In the genomic region with DNA sequence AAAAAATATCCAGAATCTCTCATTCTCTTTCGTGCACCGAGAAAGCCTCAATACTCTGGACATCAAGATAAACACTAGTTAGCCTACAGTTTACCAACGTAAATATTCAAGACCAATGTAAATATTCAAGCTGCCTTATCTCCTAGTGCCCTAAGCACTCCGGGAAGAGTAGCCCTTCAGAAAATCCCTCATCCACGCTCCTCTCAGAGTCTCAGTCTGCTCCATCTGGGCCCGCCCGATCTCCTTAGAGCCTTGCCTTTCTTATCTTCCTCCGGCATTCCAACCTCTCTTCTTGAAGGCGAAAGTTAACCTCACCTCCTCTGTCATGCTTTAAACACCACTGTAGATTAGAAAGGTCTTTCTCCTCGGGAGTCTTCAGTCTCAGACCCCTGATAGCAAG, we compare ENCODE assay signal across 27 mouse cellular contexts. TPM values are rescaled to one million over a fixed set of nuclear protein-coding genes. Genes with fewer than 3 reads are reported as not detected.
DNase-seq lines count a peak whose midpoint lies in the region; ATAC-seq and TF ChIP-seq lines count a peak whose summit lies in the region.
"Had no signal": no experiment of that assay in that cellular context is flagged by ENCODE, and none has a peak within 500 bp of the region (broad histone marks: within the 10 kb centered on the region; RNA-seq: fewer than 3 reads in every experiment).

No protein-coding gene starts in this region.

- no peak for ATAC-seq in heart, embryonic 12.5 days (ENCODE audit: insufficient number of reproducible peaks, low FRiP score)
- ATAC-seq in stomach, embryonic 15.5 days (ENCODE audit: insufficient read depth, low FRiP score, low read depth): 0 out of 2 replicates have a peak, but pooled peaks have one; percentile 32
- ATAC-seq in stomach, postnatal 0 days (ENCODE audit: low FRiP score, low TSS enrichment): no peak
- ATAC-seq in liver, embryonic 16.5 days (ENCODE audit: low read depth): peak; percentile 57; the same call in 1 of the 2 replicates
- ATAC-seq: forebrain, postnatal 0 days; hindbrain, postnatal 0 days; intestine, embryonic 15.5 days; midbrain, embryonic 13.5 days; Patski had no signal

- no peak for TF ChIP-seq EP300 in stomach, postnatal 0 days (optimal IDR thresholded peaks at IDR 0.05)

- H3K27ac ChIP-seq in heart, embryonic 12.5 days (ENCODE audit: poor library complexity, severe bottlenecking): no peak overlapping the region
- H3K27ac ChIP-seq in stomach, embryonic 15.5 days: no peak overlapping the region
- no peak overlapping the region for H3K27ac ChIP-seq in stomach, postnatal 0 days (replicated peaks)
- H3K27ac ChIP-seq in liver, embryonic 16.5 days (ENCODE audit: low read length): no peak overlapping the region
- H3K27ac ChIP-seq: heart, embryonic 15.5 days; hindbrain, embryonic 12.5 days; hindbrain, postnatal 0 days; intestine, embryonic 15.5 days; left cerebral cortex, adult 2 months; limb, embryonic 12.5 days; midbrain, embryonic 13.5 days; neural tube, embryonic 13.5 days had no signal

- no peak for TF ChIP-seq CTCF in stomach, postnatal 0 days (IDR thresholded peaks at IDR 0.05; ENCODE audit: low read depth)

- DNase-seq in heart, adult 8-10 months (ENCODE audit: low spot score): no peak
- no peak for DNase-seq in stomach, postnatal 0 days (ENCODE audit: low spot score)
- DNase-seq in kidney, postnatal 10 days: no peak
- no peak for DNase-seq in kidney, postnatal 4 days
- DNase-seq: adrenal gland, postnatal 25 days; cerebellum, adult 18-20 months; cerebellum, postnatal 10 days; forebrain, postnatal 0 days; kidney, adult 8-10 months; kidney, postnatal 14 days; lung, adult 18-20 months; lung, postnatal 10 days; right cerebral cortex, postnatal 4 days; thymus, postnatal 4 days had no signal

- 0 out of 2 replicates have a peak overlapping the region, but pooled peaks have one; percentile 8 for H3K4me2 ChIP-seq in heart, embryonic 12.5 days
- H3K4me2 ChIP-seq in stomach, embryonic 15.5 days: no peak overlapping the region
- no peak overlapping the region for H3K4me2 ChIP-seq in stomach, postnatal 0 days (replicated peaks; ENCODE audit: low read depth)
- H3K4me2 ChIP-seq in liver, embryonic 16.5 days (ENCODE audit: low read depth, low read length): peak overlapping the region; percentile 39
- H3K4me2 ChIP-seq: heart, embryonic 15.5 days; hindbrain, embryonic 12.5 days; intestine, embryonic 15.5 days; limb, embryonic 12.5 days; midbrain, embryonic 13.5 days; neural tube, embryonic 13.5 days had no signal

- WGBS in heart, embryonic 12.5 days: 6% methylated on average over 10 of the region's 10 CpGs
- WGBS in stomach, embryonic 15.5 days: 23% methylated on average over 10 of the region's 10 CpGs
- 32% methylated on average over 10 of the region's 10 CpGs for WGBS in stomach, postnatal 0 days
- 4% methylated on average over 10 of the region's 10 CpGs for WGBS in liver, embryonic 16.5 days (ENCODE audit: insufficient replicate concordance)

- H3K36me3 ChIP-seq in heart, embryonic 12.5 days: no peaks in the 10 kb centered on the region
- H3K36me3 ChIP-seq in stomach, embryonic 15.5 days: no peaks in the 10 kb centered on the region
- no peaks in the 10 kb centered on the region for H3K36me3 ChIP-seq in stomach, postnatal 0 days (ENCODE audit: control insufficient read depth, insufficient read depth, low read length)
- no peaks in the 10 kb centered on the region for H3K36me3 ChIP-seq in liver, embryonic 16.5 days (ENCODE audit: control insufficient read depth, insufficient read depth)
- H3K36me3 ChIP-seq: G1E; heart, embryonic 15.5 days; hindbrain, embryonic 12.5 days; intestine, embryonic 15.5 days; limb, embryonic 12.5 days; midbrain, embryonic 13.5 days; neural tube, embryonic 13.5 days had no signal

- no peak overlapping the region for H3K9ac ChIP-seq in heart, embryonic 12.5 days
- H3K9ac ChIP-seq in stomach, embryonic 15.5 days: no peak overlapping the region
- no peak overlapping the region for H3K9ac ChIP-seq in stomach, postnatal 0 days (ENCODE audit: low read length)
- H3K9ac ChIP-seq in liver, embryonic 16.5 days (ENCODE audit: low read depth, low read length): no peak overlapping the region
- H3K9ac ChIP-seq: forebrain, postnatal 0 days; heart, embryonic 15.5 days; hindbrain, embryonic 12.5 days; intestine, embryonic 15.5 days; limb, embryonic 12.5 days; midbrain, embryonic 13.5 days; neural tube, embryonic 13.5 days had no signal

- peaks cover under 1% of the 10 kb centered on the region; the same call in 1 of the 2 replicates for H3K9me3 ChIP-seq in heart, embryonic 12.5 days (replicated peaks)
- no peaks in the 10 kb centered on the region for H3K9me3 ChIP-seq in stomach, embryonic 15.5 days
- H3K9me3 ChIP-seq in stomach, postnatal 0 days (ENCODE audit: control insufficient read depth, low read length): no peaks in the 10 kb centered on the region
- H3K9me3 ChIP-seq in liver, embryonic 16.5 days (replicated peaks; ENCODE audit: control insufficient read depth, low read length): no peaks in the 10 kb centered on the region
- H3K9me3 ChIP-seq: heart, embryonic 15.5 days; hindbrain, embryonic 12.5 days; intestine, embryonic 15.5 days; midbrain, embryonic 13.5 days; neural tube, embryonic 13.5 days had no signal

- H3K4me1 ChIP-seq in heart, embryonic 12.5 days (replicated peaks): peaks cover 15% of the 10 kb centered on the region
- peaks cover 16% of the 10 kb centered on the region for H3K4me1 ChIP-seq in stomach, embryonic 15.5 days
- no peaks in the 10 kb centered on the region for H3K4me1 ChIP-seq in stomach, postnatal 0 days (replicated peaks; ENCODE audit: control insufficient read depth, insufficient read depth)
- H3K4me1 ChIP-seq in liver, embryonic 16.5 days (ENCODE audit: control insufficient read depth, low read depth, low read length): peaks cover 17% of the 10 kb centered on the region
- H3K4me1 ChIP-seq: limb, embryonic 12.5 days; midbrain, embryonic 13.5 days had no signal

- no peak overlapping the region for H3K4me3 ChIP-seq in heart, embryonic 12.5 days
- H3K4me3 ChIP-seq in stomach, embryonic 15.5 days (replicated peaks): no peak overlapping the region
- no peak overlapping the region for H3K4me3 ChIP-seq in stomach, postnatal 0 days (ENCODE audit: low read depth, low read length)
- H3K4me3 ChIP-seq in liver, embryonic 16.5 days (ENCODE audit: low read depth, low read length): no peak overlapping the region; the same call in 1 of the 2 replicates
- H3K4me3 ChIP-seq: heart, embryonic 15.5 days; hindbrain, embryonic 12.5 days; intestine, embryonic 15.5 days; left cerebral cortex, adult 2 months; limb, embryonic 12.5 days; midbrain, embryonic 13.5 days; neural tube, embryonic 13.5 days had no signal

- H3K27me3 ChIP-seq in heart, embryonic 12.5 days (replicated peaks): peaks cover 12% of the 10 kb centered on the region; the same call in 1 of the 2 replicates
- H3K27me3 ChIP-seq in stomach, embryonic 15.5 days (replicated peaks): no peaks in the 10 kb centered on the region
- H3K27me3 ChIP-seq in stomach, postnatal 0 days (ENCODE audit: control insufficient read depth, insufficient read depth, low read length): no peaks in the 10 kb centered on the region
- no peaks in the 10 kb centered on the region for H3K27me3 ChIP-seq in liver, embryonic 16.5 days (ENCODE audit: control insufficient read depth, insufficient read depth, low read depth, low read length)
- H3K27me3 ChIP-seq: hindbrain, embryonic 12.5 days; intestine, embryonic 15.5 days; midbrain, embryonic 13.5 days; neural tube, embryonic 13.5 days; Patski had no signal

RNA-seq across cellular contexts. Expression of gene Myo10, which starts 13.1 kb away (rescaled TPM):
- polyA plus RNA-seq in heart, embryonic 12.5 days (2016; fragmentation: Nextera tagmentation; extraction: Ambion mirVana): 14.3 and 19.7 TPM in 2 replicates
- total RNA-seq in heart, adult 8-10 months (2022): 10 to 100 TPM; 71.7 to 84.5 (median 73.3) TPM
- polyA plus RNA-seq in stomach, embryonic 15.5 days (2015; fragmentation: Nextera tagmentation; extraction: Ambion mirVana): 32.4 and 36.8 TPM in 2 replicates
- 13.1 and 15.8 TPM in 2 replicates for polyA plus RNA-seq in stomach, postnatal 0 days (2015; fragmentation: Nextera tagmentation; extraction: Ambion mirVana)
- 3.4 and 4.5 TPM in 2 replicates for polyA plus RNA-seq in liver, embryonic 16.5 days (2015; fragmentation: Nextera tagmentation; extraction: Ambion mirVana)
- polyA plus RNA-seq: G1E had no signal

Comparison
In these comparisons a context has a peak if more than half of its experiments do, and no peak if none do; other contexts are left out.
1. ATAC-seq: peak in stomach, embryonic 15.5 days (single experiment) and liver, embryonic 16.5 days (single experiment); none in heart, embryonic 12.5 days (single experiment) and stomach, postnatal 0 days (single experiment).
2. H3K4me2 ChIP-seq: peak in heart, embryonic 12.5 days (single experiment) and liver, embryonic 16.5 days (single experiment); none in stomach, embryonic 15.5 days (single experiment) and stomach, postnatal 0 days (single experiment).